Mouse (Mus musculus) granulocyte monocyte progenitor cell, adult 5-6 weeks (primary cell): ENCODE data around the gene Dnmt3b. TPM values are rescaled to one million over a fixed set of nuclear protein-coding genes. Genes with fewer than 3 reads are reported as not detected.
A peak's percentile ranks its signal among the peaks of the same experiment; 100 is the strongest.

ENCODE experiments used
- ATAC-seq: replicated peaks from 2 replicates; pipeline ENCODE4 v1.8.0; 2016; ENCODE audit warnings: mild to moderate bottlenecking, moderate TSS enrichment, inconsistent platforms; ENCODE audit not compliant: poor library complexity, severe bottlenecking
- total RNA-seq, 2 experiments: library from RNA; stranded (forward) in 1 of 2; stranded (reverse) in 1 of 2; fragments of 200-712, 200-1000 nt in 1 of 2; fragments of >200 nt in 1 of 2; fragmentation: Nextera tagmentation in 1 of 2; gene quantifications; 2 replicates each; pipeline ENCODE4 v1.2.3; 2014 to 2017

Dnmt3b gene
- total RNA-seq (2014; fragmentation: Nextera tagmentation), result 18.7 and 23.7 TPM in 2 replicates
- total RNA-seq (2017), result 13.9 and 18.5 TPM in 2 replicates

DNA sequence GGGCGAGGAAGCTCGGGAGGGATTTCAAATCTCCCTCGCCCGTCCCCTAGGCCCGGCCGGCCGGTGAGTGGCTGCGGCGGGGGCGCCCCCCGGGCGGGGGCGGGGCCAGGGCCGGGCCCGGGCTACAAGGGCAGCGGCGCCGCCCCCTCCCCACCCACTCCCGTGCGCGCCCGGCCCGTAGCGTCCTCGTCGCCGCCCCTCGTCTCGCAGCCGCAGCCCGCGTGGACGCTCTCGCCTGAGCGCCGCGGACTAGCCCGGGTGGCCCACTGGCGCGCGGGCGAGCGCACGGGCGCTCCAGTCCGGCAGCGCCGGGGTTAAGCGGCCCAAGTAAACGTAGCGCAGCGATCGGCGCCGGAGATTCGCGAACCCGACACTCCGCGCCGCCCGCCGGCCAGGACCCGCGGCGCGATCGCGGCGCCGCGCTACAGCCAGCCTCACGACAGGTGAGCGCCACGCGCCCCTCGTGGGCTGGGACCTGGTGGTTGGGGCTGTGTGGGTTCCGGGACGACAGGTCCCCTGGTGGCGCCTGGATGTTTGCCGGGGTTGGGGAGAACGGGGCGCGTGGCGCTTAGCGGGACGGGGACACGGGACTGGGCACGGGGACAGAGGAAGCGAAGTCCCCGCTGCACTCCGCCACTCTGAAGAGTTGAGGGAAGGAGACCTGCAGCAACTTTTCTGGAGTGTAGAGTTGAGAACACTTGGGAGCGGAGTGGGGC lies at the start of gene Dnmt3b:
Gene Dnmt3b, plus strand, starts transcription at position 153 of the 716 bp plus-strand sequence.
- peak; percentile 67 for ATAC-seq

DNA sequence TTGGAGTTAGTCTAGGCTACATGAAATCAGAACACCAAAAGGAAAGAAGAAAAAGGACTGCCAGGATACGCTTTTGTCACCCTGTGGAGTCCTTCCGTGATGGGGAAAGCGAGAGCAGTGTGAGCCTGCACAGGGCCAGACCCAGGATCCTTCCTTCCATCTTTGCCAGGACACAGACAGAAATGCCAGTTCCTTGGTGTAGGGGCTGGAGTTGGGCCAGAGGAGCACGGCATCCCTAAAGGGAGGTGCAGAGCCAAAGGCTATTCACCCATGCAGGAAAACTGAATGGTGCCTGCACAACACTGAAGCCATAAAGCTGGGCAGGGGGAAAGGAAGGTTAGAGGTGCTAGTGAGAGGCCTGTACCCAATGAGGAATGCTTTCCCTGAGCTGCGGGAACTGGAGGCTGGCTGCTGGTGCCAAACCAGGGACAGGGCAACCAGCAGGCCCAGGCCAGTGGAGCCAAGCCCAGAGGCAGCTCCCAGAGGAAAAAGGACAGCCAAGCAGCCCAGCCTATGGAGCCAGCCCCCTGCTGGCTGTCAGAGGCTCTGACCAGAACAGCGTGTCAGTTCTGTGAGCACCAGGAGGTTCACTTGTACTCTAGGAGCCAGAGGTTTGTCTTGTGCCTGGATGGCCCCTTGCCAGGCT lies 49.1 kb upstream of the Dnmt3b start:
- ATAC-seq, result peak; percentile 71; the same call in 1 of the 2 replicates

DNA sequence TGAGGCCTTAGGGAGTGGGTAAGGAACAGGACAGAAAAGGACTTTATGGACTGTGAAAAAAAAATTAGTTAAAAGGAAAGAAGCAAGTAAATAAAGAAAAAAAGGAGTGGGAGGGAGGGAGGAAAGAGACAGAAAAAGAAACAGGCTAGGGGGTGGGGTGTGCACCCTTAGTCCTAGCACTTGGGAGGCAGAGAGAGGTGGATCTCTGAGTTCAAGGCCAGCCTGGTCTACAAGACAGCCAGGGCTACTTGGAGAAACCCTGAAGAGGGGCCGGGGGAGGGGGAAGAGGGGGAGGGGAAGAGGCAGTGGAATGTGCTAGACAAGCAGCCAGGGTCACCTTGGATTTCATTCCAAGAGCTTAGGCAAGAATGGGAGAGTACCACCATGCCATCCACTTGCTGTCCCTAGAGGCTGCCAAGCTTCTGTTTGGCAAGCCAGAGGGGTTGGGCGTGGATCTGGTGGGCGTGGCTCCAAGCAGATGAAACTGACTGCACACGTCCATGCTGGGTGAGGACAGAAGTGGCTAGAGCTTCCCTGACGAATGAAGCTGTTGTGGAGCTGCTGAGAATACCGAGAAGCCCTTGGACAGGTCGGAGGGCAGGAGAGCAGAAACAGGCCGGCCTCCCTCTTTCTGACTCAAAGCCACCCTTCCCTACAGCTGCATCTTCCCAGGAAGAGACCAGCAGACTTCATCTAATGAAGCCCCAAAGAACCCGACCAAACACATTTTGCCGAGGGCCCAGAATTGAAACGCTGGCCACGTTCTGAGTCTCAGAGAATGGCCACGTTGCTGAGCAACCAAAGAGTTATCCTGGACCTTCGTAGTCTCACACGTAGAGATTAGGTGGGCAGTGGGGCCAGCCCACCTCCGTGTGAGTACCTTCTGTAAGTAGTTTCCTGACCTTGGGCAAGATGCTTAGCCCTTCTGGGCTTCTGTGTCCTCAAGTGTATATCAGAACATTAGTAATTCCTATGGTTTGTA lies 48.3 kb upstream of the Dnmt3b start:
- peak; percentile 52; the same call in 1 of the 2 replicates for ATAC-seq

DNA sequence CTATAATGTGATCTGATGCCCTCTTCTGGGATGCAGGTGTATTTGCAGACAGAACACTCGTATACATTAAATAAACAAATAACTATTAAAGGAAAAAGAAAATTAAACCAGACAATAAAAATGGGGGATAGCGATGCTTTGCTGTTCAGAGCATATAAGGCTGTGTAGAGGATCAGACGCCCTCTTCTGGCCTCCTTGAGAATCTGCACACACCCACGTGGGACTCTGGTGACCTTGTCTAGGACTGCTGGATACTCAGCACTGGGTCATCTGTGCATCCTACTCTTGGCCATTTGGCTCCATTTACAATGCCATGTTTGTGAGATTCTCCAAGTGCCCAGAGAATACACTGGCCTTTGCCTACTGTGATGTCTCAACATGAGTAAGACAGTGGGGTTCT lies 45.5 kb upstream of the Dnmt3b start:
- ATAC-seq, result 0 out of 2 replicates have a peak, but pooled peaks have one; percentile 32

DNA sequence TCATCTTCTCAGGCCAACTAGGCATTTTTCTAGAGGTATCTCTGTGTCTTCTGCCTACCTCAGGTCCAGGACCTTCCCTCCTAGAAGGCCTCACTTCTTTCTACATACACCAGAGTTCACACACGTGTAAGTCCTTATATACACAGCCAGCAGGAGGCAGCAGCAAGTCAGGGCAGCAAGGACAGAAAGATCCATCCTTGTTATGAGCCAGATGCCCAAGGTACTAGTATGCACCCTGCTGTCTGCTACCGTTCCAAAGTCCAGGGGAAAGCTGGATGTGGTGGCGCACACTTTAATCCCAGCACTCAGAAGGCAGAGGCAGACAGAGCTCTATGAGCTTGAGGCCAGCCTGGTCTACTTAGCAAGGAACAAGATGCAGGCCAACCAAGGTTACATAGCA lies 42.8 kb upstream of the Dnmt3b start:
- ATAC-seq, result no peak

DNA sequence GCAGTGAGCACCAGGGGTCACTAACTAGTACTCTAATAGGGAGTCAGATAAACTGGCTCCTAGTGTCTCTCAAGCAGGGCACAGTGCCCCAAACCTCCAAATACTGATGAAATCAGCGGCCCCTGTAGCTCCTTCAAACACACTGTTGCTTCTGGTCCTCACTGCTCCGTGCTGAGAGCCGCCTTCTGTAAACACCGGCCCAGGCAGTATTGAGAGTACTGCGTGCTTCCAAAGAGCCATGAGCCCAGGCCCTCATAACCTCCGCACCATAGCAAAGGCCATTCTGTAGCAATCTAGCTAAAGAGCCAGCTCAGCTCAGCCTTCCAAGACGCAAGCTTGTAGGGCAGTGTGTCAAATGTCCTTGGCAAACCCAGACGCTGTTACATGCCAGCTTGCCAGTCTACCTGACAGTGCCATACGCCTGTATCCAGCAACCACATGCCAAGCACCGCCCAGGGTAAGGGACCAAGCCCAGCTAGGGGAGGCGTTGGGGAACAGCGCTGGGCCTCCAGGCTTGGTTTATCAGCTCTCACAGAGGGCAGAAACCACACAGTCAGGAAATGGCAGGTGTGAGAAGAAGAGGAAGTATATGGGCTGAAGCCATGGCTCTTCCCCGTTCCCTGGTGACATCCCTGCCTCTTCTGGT lies 41.3 kb upstream of the Dnmt3b start:
- ATAC-seq, result peak; percentile 74

DNA sequence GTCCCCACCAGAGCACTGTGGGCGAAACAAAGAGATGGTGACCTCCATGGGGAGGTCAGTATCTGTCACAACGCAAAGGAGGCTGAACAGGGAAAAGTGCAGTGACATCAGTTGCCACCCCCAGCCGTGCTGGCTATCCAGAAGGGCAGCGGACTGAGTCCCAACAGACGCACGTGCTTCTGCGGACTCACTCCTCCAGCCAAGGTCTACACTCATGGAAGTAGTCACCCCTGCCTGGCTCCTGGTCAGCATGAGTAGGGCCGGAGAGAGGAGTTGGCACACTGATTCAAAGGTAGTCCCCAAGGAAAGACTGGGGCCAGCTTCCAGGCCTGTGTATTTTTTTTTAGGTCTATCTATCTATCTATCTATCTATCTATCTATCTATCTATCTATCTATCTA lies 40.2 kb upstream of the Dnmt3b start:
- no peak for ATAC-seq

DNA sequence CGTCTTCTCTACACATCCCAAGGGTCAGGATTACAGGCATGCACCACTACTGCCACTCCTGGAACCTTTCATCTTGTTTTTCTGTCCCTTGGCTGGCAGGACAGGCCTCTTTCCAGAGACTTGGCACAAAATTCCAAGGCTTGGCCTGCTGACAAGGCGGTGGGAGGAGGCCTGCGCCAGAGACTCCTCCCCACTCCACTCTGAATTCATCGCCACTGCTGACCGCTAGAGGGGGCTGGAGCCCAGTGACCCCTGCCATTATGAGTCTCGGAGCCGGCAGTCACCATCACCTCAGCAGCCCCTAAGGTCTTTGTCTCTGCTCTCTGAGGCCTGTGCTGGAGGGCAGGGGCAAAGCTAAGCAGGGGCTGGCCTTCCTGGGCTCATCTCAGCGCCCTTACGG lies 39.7 kb upstream of the Dnmt3b start:
- ATAC-seq, result peak; percentile 79

DNA sequence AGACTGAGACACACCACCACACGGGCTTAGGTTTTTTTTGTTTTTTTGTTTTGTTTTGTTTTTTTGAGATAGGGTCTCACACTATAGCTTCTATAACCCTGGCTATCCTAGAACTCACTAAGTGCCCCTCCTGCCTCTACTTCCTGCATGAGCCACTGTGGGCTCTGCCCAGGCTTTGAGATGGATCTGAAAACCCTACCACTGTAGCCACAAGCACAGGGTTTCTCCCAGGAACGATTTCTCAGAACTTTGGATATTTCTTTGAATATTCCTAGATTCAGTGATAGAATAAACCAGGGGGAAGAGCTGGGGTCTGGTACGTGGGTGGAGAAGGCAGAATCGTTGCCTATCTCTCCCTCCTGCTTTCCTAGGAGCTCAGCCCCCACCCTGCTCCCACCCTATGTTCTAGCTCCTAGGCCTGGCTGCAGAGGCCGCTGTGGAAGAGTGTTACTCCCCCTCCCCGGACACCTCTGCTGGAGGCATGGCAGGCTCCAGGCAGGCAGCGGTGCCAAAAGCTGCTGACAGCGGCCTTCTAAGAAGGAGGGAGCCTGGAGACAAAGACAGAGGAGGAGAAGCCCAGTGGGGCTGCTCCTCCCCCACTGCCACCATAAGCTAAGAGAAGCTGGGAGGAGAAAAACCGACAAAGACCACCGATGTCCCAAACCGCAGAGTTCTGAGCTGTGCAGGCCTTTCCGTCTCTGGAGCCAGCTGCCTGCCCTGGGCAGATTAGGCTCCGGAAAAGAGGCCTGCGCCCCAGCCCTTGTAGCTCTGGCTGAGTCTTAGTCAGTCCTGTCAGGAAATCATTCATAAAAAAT lies 38.6 kb upstream of the Dnmt3b start:
- ATAC-seq, result peak; percentile 8

DNA sequence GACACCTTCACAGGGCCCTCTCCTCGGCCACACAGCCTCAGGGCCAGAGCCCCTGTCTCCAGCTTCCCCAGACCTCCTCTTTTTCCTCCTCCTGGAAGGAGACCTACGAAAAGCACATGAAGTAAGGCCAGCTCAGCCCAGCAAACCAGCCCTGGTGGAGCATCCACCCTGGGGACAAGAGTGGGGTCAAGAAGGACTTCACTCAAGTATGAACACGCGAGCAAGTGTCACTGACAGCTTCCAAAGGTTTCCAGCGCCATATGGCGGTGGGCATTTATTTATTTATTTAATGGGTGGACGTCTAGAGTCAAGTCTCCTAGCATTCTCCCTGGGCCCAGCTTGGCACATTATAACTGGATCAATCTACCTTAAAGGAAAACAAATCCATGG lies 38.0 kb upstream of the Dnmt3b start:
- no peak for ATAC-seq

DNA sequence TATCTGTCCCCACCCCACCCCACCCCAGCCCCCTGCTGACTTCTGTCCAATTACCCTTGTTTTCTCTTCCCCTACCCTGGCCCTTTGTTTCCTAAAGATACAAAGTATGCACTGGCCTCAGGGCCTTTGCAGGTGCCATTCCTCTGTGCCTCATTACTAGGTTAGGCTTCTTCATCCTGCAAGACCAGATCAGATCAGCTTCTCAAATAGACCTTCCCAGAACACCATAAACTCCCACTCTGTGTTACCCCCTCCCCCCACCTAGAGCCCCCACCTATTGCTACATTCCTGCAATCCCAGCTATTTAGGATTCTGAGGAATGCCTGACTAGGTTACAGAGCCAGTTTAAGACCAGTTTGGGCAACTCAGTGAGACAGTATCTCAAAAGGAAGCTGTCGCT lies 37.5 kb upstream of the Dnmt3b start:
- ATAC-seq, result no peak

DNA sequence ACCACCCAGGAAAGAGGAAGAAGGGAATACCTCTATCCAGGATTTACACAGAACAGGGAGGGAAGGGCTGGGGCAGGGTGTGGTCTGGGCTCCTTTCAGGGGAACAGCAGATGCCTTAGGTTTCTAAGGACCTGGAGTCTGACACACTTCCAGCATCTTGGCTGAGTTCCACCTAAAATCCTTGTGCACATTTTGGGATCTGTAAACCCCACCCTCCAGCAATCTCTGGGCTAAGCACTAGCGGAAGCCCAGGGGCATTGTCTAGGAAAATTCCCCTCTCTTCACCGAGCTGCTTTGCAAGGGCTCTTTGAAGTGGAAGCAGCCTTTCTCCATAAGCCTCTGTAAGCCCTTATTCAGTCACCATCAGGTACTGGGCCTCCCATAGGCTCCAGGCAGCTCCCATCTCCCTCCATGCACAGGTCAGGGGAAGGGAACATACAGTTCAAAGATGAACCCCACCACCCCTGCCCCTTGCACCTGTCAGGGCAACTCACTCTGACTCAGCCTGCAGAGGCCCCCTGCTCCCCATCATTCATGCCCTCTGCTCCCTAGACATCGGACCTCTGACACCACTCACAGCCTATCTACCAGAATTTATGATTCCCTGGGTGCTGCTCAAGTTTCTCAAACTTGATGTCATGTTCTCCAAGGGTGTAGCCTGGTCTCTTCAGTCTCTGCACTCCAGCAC lies 36.5 kb upstream of the Dnmt3b start:
- ATAC-seq, result no peak

DNA sequence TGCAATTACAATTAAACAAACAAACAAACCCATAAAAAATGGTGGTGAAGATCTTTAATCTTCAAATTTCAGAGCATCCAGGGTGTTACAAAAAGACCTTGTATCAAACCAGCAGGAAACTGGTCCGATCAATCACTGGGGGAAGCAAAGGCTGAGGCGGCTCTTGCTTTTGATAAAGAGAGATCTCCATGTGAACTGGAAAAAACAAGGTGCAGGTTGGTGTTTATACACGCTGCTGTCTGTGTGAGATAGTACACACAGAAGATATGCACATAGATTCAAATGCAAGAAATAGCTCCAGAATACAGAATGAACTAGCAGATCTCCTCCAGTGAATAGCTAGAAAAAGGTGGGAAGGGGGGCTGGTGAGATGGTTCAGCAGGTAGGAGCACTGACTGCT lies 32.4 kb upstream of the Dnmt3b start:
- no peak for ATAC-seq

DNA sequence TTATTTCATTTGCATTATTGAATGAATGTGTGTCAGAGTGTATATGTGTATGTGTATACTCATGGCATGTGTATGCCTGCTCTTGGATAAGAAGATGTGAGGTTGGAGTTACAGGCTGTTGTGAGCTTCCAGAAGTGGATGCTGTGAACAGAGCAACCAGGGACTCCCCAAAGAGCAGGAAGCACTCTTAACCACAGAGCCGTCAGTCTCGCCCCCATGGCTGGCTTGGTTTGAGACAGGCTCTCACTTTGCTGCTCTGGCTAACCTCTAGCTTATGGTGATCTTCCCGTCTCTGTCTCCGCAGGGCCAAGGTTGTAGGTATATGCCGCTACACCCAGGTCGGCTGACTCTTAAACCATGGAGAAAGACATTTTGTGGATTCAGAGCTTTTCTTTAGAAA lies 30.8 kb upstream of the Dnmt3b start:
- ATAC-seq, result no peak

DNA sequence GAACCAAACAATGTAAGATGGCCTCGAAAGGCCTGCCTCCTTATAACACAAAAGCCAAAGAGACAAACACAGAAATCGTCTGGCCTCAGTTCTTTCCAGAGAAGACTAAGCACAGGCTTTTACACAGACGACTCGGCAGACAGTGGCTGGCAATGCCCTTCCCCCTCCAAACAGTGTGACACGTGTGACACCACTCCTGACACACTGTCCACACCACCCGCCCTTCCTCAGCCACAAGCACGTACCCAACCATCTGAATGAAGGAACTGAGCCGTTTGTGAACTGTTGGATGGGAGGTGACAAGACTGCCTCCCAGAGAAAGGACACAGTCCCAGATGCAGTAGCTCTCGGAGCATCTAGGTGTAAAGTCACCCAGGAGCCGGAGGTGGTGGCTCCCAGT lies 30.4 kb upstream of the Dnmt3b start:
- ATAC-seq, result peak; percentile 62; the same call in 1 of the 2 replicates

DNA sequence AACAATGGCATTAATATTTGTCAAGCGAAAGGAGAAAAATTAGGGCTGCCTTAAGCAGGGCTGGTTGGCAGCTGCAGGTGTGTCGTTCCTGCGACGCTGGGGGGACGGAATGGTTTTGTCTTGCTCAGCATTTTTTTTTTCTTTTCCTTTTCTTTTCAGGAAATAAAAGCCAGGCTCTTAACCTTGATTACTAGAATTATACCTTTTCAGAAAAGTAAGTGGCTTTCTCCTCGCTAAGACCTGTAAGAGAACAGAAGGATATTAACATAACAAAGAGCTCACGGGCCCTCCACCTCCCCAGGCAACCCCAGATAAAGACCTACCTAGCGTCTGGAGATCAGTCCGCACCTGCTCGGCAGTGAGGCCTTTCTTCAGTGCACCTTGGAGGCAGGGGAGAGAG lies 26.8 kb upstream of the Dnmt3b start:
- ATAC-seq, result no peak

DNA sequence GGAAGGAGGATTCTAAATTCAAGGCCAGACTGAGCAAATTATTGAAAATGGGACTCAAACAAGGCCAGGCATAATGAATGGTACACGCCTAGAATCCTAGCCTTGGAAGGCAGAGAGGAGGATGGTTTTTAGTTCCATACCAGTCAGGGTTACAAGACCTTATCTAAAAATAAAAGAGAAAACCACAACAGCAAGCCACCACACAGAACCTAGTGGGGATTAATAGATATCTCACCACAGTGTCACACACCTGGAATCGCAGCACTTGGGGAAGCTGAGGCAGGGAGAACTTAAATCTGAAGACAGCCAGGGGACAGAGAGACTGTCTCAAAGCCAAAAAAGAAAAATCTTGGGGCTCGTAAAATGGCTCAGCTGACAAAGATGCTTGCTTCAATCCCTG lies 18.3 kb upstream of the Dnmt3b start:
- ATAC-seq, result no peak

DNA sequence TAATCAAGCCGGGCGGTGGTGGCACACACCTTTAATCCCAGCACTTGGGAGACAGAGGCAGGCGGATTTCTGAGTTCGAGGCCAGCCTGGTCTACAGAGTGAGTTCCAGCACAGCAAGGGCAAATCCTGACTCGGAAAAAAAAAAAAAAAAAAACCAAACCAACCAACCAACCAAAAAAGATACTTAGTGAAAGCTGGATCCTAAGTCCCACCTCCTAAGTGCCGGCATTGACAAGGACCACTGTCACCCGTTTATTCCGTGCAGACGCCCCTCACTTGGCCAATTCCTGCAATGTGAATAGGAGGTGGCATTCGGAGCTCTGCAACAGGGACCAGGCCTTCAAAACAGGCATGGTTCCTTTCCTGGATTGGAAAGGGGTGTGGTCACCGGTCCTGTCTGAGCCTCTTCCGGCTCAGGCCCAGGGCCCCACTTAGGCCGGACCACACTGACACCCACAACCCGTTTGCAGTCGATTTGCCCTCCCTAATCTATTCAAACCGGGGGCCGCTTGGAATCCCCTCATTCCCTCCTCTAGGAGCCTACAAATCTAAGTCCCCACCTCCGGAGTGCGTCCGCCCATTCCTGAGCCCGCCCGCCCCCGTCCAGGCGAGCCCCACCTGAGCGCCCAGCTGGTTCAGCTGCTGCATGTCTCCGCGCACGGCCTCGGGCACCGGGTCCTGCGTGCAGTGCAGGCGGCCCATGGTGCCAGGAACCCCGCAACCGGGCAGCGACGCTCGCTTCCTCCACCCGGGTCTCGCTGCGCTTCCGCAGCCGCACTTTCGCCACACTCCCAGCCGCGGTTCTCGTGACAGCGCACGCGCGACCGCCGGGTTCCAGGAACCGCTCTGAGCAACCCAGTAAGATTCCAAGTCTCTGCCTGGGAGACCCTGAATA lies 17.0 kb upstream of the Dnmt3b start, which contains the start of gene Commd7:
Gene Commd7, minus strand, starts transcription at position 806 of the 895 bp plus-strand sequence.
- ATAC-seq, result peak; percentile 95
